In the genomic region with DNA sequence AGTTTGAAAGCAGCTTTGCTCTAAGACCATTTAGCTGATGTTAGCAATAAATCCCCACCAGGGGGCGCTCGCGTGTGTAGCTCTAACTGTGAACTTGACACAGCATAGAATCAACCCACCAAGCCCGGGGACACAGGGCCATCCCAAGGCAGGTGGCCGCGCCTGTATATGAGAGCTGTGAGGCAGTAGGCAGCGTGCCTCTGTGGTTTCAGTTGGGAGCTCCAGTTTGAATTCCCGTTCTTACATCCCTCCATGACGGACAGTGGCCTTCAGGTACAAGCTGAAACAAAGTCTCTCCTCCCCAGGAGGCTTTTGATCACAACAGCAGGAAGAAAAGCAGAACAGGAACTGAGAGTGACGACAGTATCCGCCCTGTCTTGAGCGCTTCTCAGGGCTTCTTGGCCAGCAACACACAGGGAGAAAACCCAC, we compare ENCODE assay signal across 8 mouse cellular contexts. TPM values are rescaled to one million over a fixed set of nuclear protein-coding genes. Genes with fewer than 3 reads are reported as not detected.
DNase-seq lines count a peak whose midpoint lies in the region; ATAC-seq and TF ChIP-seq lines count a peak whose summit lies in the region.

No protein-coding gene starts in this region.

- H3K4me1 ChIP-seq in hindbrain, embryonic 16.5 days (ENCODE audit: control insufficient read depth, insufficient read depth, low read depth, low read length): peaks cover 2% of the 10 kb centered on the region; the same call in 1 of the 2 replicates

- H3K4me3 ChIP-seq in hindbrain, embryonic 16.5 days (ENCODE audit: low read length): peak overlapping the region; percentile 17; the same call in 1 of the 2 replicates
- H3K4me3 ChIP-seq in left cerebral cortex, adult 2 months: peak overlapping the region; percentile 33; the same call in 1 of the 2 replicates

- H3K4me2 ChIP-seq in hindbrain, embryonic 16.5 days (ENCODE audit: low read length): peak overlapping the region; percentile 48

- no peaks in the 10 kb centered on the region for H3K36me3 ChIP-seq in hindbrain, embryonic 16.5 days (ENCODE audit: control insufficient read depth, insufficient read depth, low read length)

- ATAC-seq in hindbrain, embryonic 16.5 days: peak; percentile 85
- ATAC-seq in megakaryocyte, adult 5-6 weeks (ENCODE audit: poor library complexity, severe bottlenecking): peak; percentile 93

- peak; percentile 93 for DNase-seq in R1 (ENCODE audit: low read depth, low spot score)
- DNase-seq in cerebellum, postnatal 36 days: peak; percentile 93 to 95
- peak; percentile 93 for DNase-seq in gastrocnemius, adult 18-20 months (ENCODE audit: low spot score)
- peak; percentile 84 to 86 for DNase-seq in left cerebral cortex, adult 2 months (ENCODE audit: extremely low spot score in 1 of 2, low spot score in 2 of 2)
- peak; percentile 85 for DNase-seq in right cerebral cortex, adult 18-20 months
- peak; percentile 89 for DNase-seq in urinary bladder, adult 2 months (ENCODE audit: low spot score)

- 7% methylated on average over 12 of the region's 12 CpGs for WGBS in hindbrain, embryonic 16.5 days

- H3K27me3 ChIP-seq in hindbrain, embryonic 16.5 days (replicated peaks; ENCODE audit: control insufficient read depth, insufficient read depth, low read length): no peaks in the 10 kb centered on the region

- H3K9ac ChIP-seq in hindbrain, embryonic 16.5 days (ENCODE audit: low read depth, low read length): no peak overlapping the region

- intact Hi-C loops in left cerebral cortex, adult 2 months (cut with DNase I): loop anchor here (1.0 kb wide), 1 partner anchor 68 kb away; no protein-coding TSS in a partner anchor

- TF ChIP-seq CTCF in left cerebral cortex, adult 2 months (IDR thresholded peaks at IDR 0.05): peak; percentile 94

- peaks cover 2% of the 10 kb centered on the region; the same call in 1 of the 2 replicates for H3K9me3 ChIP-seq in hindbrain, embryonic 16.5 days (ENCODE audit: control insufficient read depth, low read length)

- H3K27ac ChIP-seq in hindbrain, embryonic 16.5 days (ENCODE audit: low read depth, low read length): no peak overlapping the region
- no peak overlapping the region for H3K27ac ChIP-seq in left cerebral cortex, adult 2 months

RNA-seq across cellular contexts. Expression of a gene that starts 9.5 kb away (rescaled TPM):
- not detected for total RNA-seq in gastrocnemius, adult 18-20 months (2021)
- 0.14 TPM in 1 of 2 replicates, not detected in the other for polyA plus RNA-seq in hindbrain, embryonic 16.5 days (2015; fragmentation: Nextera tagmentation; extraction: Ambion mirVana)
- total RNA-seq in left cerebral cortex, adult 2 months (2021): under 1 TPM in 1 of 2 experiments, not detected in 1; 0.47 TPM
- 10.0 and 10.8 TPM in 2 replicates for total RNA-seq in megakaryocyte, adult 5-6 weeks (2015)
- total RNA-seq in megakaryocyte, adult 5-6 weeks (2017): 3.7 and 6.9 TPM in 2 replicates
- polyA plus RNA-seq in urinary bladder, adult 2 months (2012; rRNA removed): 1.7 and 2.1 TPM in 2 replicates

RNA-seq across cellular contexts. Expression of a gene that starts 17.7 kb away (rescaled TPM):
- 1 to 10 TPM; 2.6 to 3.2 TPM for total RNA-seq in gastrocnemius, adult 18-20 months (2021)
- 20.5 and 20.9 TPM in 2 replicates for polyA plus RNA-seq in hindbrain, embryonic 16.5 days (2015; fragmentation: Nextera tagmentation; extraction: Ambion mirVana)
- 10 to 100 TPM; 23.3 to 28.2 TPM for total RNA-seq in left cerebral cortex, adult 2 months (2021)
- total RNA-seq in megakaryocyte, adult 5-6 weeks (2015): 172 and 189 TPM in 2 replicates
- total RNA-seq in megakaryocyte, adult 5-6 weeks (2017): 145 and 152 TPM in 2 replicates
- 30.0 and 31.9 TPM in 2 replicates for polyA plus RNA-seq in urinary bladder, adult 2 months (2012; rRNA removed)

RNA-seq across cellular contexts. Expression of a gene that starts 20.8 kb away (rescaled TPM):
- 10 to 100 TPM; 71.6 to 77.3 TPM for total RNA-seq in gastrocnemius, adult 18-20 months (2021)
- polyA plus RNA-seq in hindbrain, embryonic 16.5 days (2015; fragmentation: Nextera tagmentation; extraction: Ambion mirVana): 98.5 and 123 TPM in 2 replicates
- total RNA-seq in left cerebral cortex, adult 2 months (2021): 100 to 1,000 TPM; 177 to 179 TPM
- total RNA-seq in megakaryocyte, adult 5-6 weeks (2015): 287 and 312 TPM in 2 replicates
- 286 and 353 TPM in 2 replicates for total RNA-seq in megakaryocyte, adult 5-6 weeks (2017)
- 135 and 154 TPM in 2 replicates for polyA plus RNA-seq in urinary bladder, adult 2 months (2012; rRNA removed)

RNA-seq across cellular contexts. Expression of a gene that starts 41.5 kb away (rescaled TPM):
- total RNA-seq in gastrocnemius, adult 18-20 months (2021): under 1 TPM; 0.17 to 0.53 TPM
- polyA plus RNA-seq in hindbrain, embryonic 16.5 days (2015; fragmentation: Nextera tagmentation; extraction: Ambion mirVana): 0.25 and 0.28 TPM in 2 replicates
- total RNA-seq in left cerebral cortex, adult 2 months (2021): under 1 TPM; 0.56 to 0.59 TPM
- 8.9 and 9.6 TPM in 2 replicates for total RNA-seq in megakaryocyte, adult 5-6 weeks (2015)
- 12.4 and 18.3 TPM in 2 replicates for total RNA-seq in megakaryocyte, adult 5-6 weeks (2017)
- polyA plus RNA-seq in urinary bladder, adult 2 months (2012; rRNA removed): 4.1 and 4.9 TPM in 2 replicates

RNA-seq across cellular contexts. Expression of a gene that starts 51.3 kb away (rescaled TPM):
- under 1 TPM; 0.16 to 0.78 TPM for total RNA-seq in gastrocnemius, adult 18-20 months (2021)
- 0.68 and 1.5 TPM in 2 replicates for polyA plus RNA-seq in hindbrain, embryonic 16.5 days (2015; fragmentation: Nextera tagmentation; extraction: Ambion mirVana)
- 1 to 10 TPM; 1.1 to 1.7 TPM for total RNA-seq in left cerebral cortex, adult 2 months (2021)
- 105 and 109 TPM in 2 replicates for total RNA-seq in megakaryocyte, adult 5-6 weeks (2015)
- 110 and 132 TPM in 2 replicates for total RNA-seq in megakaryocyte, adult 5-6 weeks (2017)
- 22.4 and 22.8 TPM in 2 replicates for polyA plus RNA-seq in urinary bladder, adult 2 months (2012; rRNA removed)

Comparison
In these comparisons a context has a peak if more than half of its experiments do, and no peak if none do; other contexts are left out.
1. RNA of a gene that starts 17.7 kb away (total RNA-seq): 145 to 189 TPM in megakaryocyte, adult 5-6 weeks and 23.3 to 28.2 TPM in left cerebral cortex, adult 2 months; 2.6 to 3.2 TPM in gastrocnemius, adult 18-20 months; every median in the first group is over 4 times any median in the second.
2. Peak in every context shown above with its lines, with median percentiles within 50 percentile points of each other: DNase-seq.